Mouse (Mus musculus): ENCODE results near the gene Stk40. TPM values are rescaled to one million over a fixed set of nuclear protein-coding genes. Genes with fewer than 3 reads are reported as not detected.

Stk40 gene
- total and polyA plus RNA-seq, 2 experiments from 2014 or later: 17.3 to 22.8 TPM

- Histone ChIP-seq H3K27ac (ENCODE audit: low read depth) (no peak overlapping the region), H3K4me3 (ENCODE audit: low read depth, low read length) (no peak overlapping the region), H3K36me3 (replicated peaks; ENCODE audit: control insufficient read depth, insufficient read depth, low read length) (no peaks in the 10 kb centered on the region), H3K4me2 (ENCODE audit: low read depth, low read length) (no peak overlapping the region), H3K9ac (replicated peaks; ENCODE audit: low read depth, low read length) (no peak overlapping the region), H3K27me3 (ENCODE audit: control insufficient read depth, insufficient read depth, low read length) (no peaks in the 10 kb centered on the region), H3K9me3 (replicated peaks; ENCODE audit: control insufficient read depth, low read length) (no peaks in the 10 kb centered on the region), H3K4me1 (ENCODE audit: control insufficient read depth, insufficient read depth) (no peaks in the 10 kb centered on the region)
- ATAC-seq (ENCODE audit: insufficient read depth, low read depth) (no peak), DNase-seq (ENCODE audit: low spot score) (no peak)
- 75% methylated on average over 7 of the region's 7 CpGs for WGBS
- TF ChIP-seq CTCF (IDR thresholded peaks at IDR 0.05; ENCODE audit: low read depth): no peak
- TF ChIP-seq EP300 (IDR thresholded peaks at IDR 0.05; ENCODE audit: low read depth): no peak
These were observed 38.5 kb upstream of the Stk40 start for GRCm38 (mm10) chr4:126065241-126065640.

GRCm38 (mm10) chr4:126067401-126068077, 36.2 kb upstream of the Stk40 start:
- TF ChIP-seq EP300 (IDR thresholded peaks at IDR 0.05; ENCODE audit: low read depth): no peak
- no peak overlapping the region for H3K9ac ChIP-seq (replicated peaks; ENCODE audit: low read depth, low read length)
- no peaks in the 10 kb centered on the region for H3K9me3 ChIP-seq (replicated peaks; ENCODE audit: control insufficient read depth, low read length)
- no peaks in the 10 kb centered on the region for H3K36me3 ChIP-seq (replicated peaks; ENCODE audit: control insufficient read depth, insufficient read depth, low read length)
- no peaks in the 10 kb centered on the region for H3K4me1 ChIP-seq (ENCODE audit: control insufficient read depth, insufficient read depth)
- H3K4me2 ChIP-seq (ENCODE audit: low read depth, low read length): no peak overlapping the region
- H3K27ac ChIP-seq (ENCODE audit: low read depth): no peak overlapping the region
- H3K27me3 ChIP-seq (ENCODE audit: control insufficient read depth, insufficient read depth, low read length): no peaks in the 10 kb centered on the region
- no peak overlapping the region for H3K4me3 ChIP-seq (ENCODE audit: low read depth, low read length)
- 46% methylated on average over 15 of the region's 15 CpGs for WGBS
- no peak for DNase-seq (ENCODE audit: low spot score)
- no peak for ATAC-seq (ENCODE audit: insufficient read depth, low read depth)

- WGBS: 74% methylated on average over 6 of the region's 6 CpGs
- Histone ChIP-seq H3K9ac (replicated peaks; ENCODE audit: low read depth, low read length) (no peak overlapping the region), H3K4me1 (ENCODE audit: control insufficient read depth, insufficient read depth) (no peaks in the 10 kb centered on the region), H3K4me2 (ENCODE audit: low read depth, low read length) (no peak overlapping the region), H3K9me3 (replicated peaks; ENCODE audit: control insufficient read depth, low read length) (no peaks in the 10 kb centered on the region), H3K27ac (ENCODE audit: low read depth) (no peak overlapping the region), H3K4me3 (ENCODE audit: low read depth, low read length) (no peak overlapping the region), H3K27me3 (ENCODE audit: control insufficient read depth, insufficient read depth, low read length) (no peaks in the 10 kb centered on the region), H3K36me3 (replicated peaks; ENCODE audit: control insufficient read depth, insufficient read depth, low read length) (no peaks in the 10 kb centered on the region)
- DNase-seq (ENCODE audit: low spot score): no peak
- no peak for TF ChIP-seq EP300 (IDR thresholded peaks at IDR 0.05; ENCODE audit: low read depth)
- TF ChIP-seq CTCF (IDR thresholded peaks at IDR 0.05; ENCODE audit: low read depth): no peak
- ATAC-seq (ENCODE audit: insufficient read depth, low read depth): no peak
These were observed 34.9 kb upstream of the Stk40 start for GRCm38 (mm10) chr4:126068842-126069241.

GRCm38 (mm10) chr4:126077833-126078232, 25.9 kb upstream of the Stk40 start:
- 68% methylated on average over 6 of the region's 6 CpGs for WGBS

GRCm38 (mm10) chr4:126079266-126079665, 24.5 kb upstream of the Stk40 start:
- H3K4me3 ChIP-seq (ENCODE audit: low read depth, low read length): no peak overlapping the region
- ATAC-seq (ENCODE audit: insufficient read depth, low read depth) (no peak), DNase-seq (ENCODE audit: low spot score) (no peak)
- 72% methylated on average over 4 of the region's 4 CpGs for WGBS
- H3K4me2 ChIP-seq (ENCODE audit: low read depth, low read length): no peak overlapping the region
- no peak overlapping the region for H3K27ac ChIP-seq (ENCODE audit: low read depth)
- H3K9ac ChIP-seq (replicated peaks; ENCODE audit: low read depth, low read length): no peak overlapping the region
- H3K4me1 ChIP-seq (ENCODE audit: control insufficient read depth, insufficient read depth): no peaks in the 10 kb centered on the region
- no peaks in the 10 kb centered on the region for H3K27me3 ChIP-seq (ENCODE audit: control insufficient read depth, insufficient read depth, low read length)
- no peaks in the 10 kb centered on the region for H3K36me3 ChIP-seq (replicated peaks; ENCODE audit: control insufficient read depth, insufficient read depth, low read length)
- no peaks in the 10 kb centered on the region for H3K9me3 ChIP-seq (replicated peaks; ENCODE audit: control insufficient read depth, low read length)
- TF ChIP-seq CTCF (IDR thresholded peaks at IDR 0.05; ENCODE audit: low read depth) (no peak), EP300 (IDR thresholded peaks at IDR 0.05; ENCODE audit: low read depth) (no peak)

More at GRCm38 (mm10) chr4:126077833-126078232, 25.9 kb upstream of the Stk40 start:
- DNase-seq (ENCODE audit: low spot score) (no peak), ATAC-seq (ENCODE audit: insufficient read depth, low read depth) (no peak)
- no peak for TF ChIP-seq CTCF (IDR thresholded peaks at IDR 0.05; ENCODE audit: low read depth)
- no peak for TF ChIP-seq EP300 (IDR thresholded peaks at IDR 0.05; ENCODE audit: low read depth)
- Histone ChIP-seq H3K9ac (replicated peaks; ENCODE audit: low read depth, low read length) (no peak overlapping the region), H3K36me3 (replicated peaks; ENCODE audit: control insufficient read depth, insufficient read depth, low read length) (no peaks in the 10 kb centered on the region), H3K4me1 (ENCODE audit: control insufficient read depth, insufficient read depth) (no peaks in the 10 kb centered on the region), H3K27me3 (ENCODE audit: control insufficient read depth, insufficient read depth, low read length) (no peaks in the 10 kb centered on the region), H3K4me3 (ENCODE audit: low read depth, low read length) (no peak overlapping the region), H3K27ac (ENCODE audit: low read depth) (no peak overlapping the region), H3K4me2 (ENCODE audit: low read depth, low read length) (no peak overlapping the region), H3K9me3 (replicated peaks; ENCODE audit: control insufficient read depth, low read length) (no peaks in the 10 kb centered on the region)

- no peak for DNase-seq (ENCODE audit: low spot score)
- H3K9ac ChIP-seq (replicated peaks; ENCODE audit: low read depth, low read length): no peak overlapping the region
- WGBS: 91% methylated on average over 1 of the region's 1 CpGs
- H3K4me2 ChIP-seq (ENCODE audit: low read depth, low read length): no peak overlapping the region
- no peaks in the 10 kb centered on the region for H3K36me3 ChIP-seq (replicated peaks; ENCODE audit: control insufficient read depth, insufficient read depth, low read length)
- ATAC-seq (ENCODE audit: insufficient read depth, low read depth): no peak
- no peaks in the 10 kb centered on the region for H3K9me3 ChIP-seq (replicated peaks; ENCODE audit: control insufficient read depth, low read length)
- no peak overlapping the region for H3K4me3 ChIP-seq (ENCODE audit: low read depth, low read length)
- H3K4me1 ChIP-seq (ENCODE audit: control insufficient read depth, insufficient read depth): no peaks in the 10 kb centered on the region
- H3K27me3 ChIP-seq (ENCODE audit: control insufficient read depth, insufficient read depth, low read length): no peaks in the 10 kb centered on the region
- no peak overlapping the region for H3K27ac ChIP-seq (ENCODE audit: low read depth)
- no peak for TF ChIP-seq CTCF (IDR thresholded peaks at IDR 0.05; ENCODE audit: low read depth)
- no peak for TF ChIP-seq EP300 (IDR thresholded peaks at IDR 0.05; ENCODE audit: low read depth)
These were observed 22.2 kb upstream of the Stk40 start for GRCm38 (mm10) chr4:126081601-126082000.

Data from heart, postnatal 0 days (tissue).